Mouse (Mus musculus) forebrain, postnatal 0 days (tissue): ENCODE measurements around the gene Tma16. TPM values are rescaled to one million over a fixed set of nuclear protein-coding genes. Genes with fewer than 3 reads are reported as not detected.

Experiments used
- ATAC-seq: fragments of 200-750 bp; cut with Nextera tagmentation; 2 replicates; pipeline ENCODE4 v1.8.0; 2017; ENCODE audit warnings: mild to moderate bottlenecking, moderate library complexity
- DNase-seq: peaks from one replicate; pipeline ENCODE4 v3.0.0-alpha.2; 2015
- H3K27ac ChIP-seq: fragments of 300-500 bp; sonication (generic); 2 replicates; pipeline ENCODE4 v1.5.1; 2014; ENCODE audit warnings: low read depth, mild to moderate bottlenecking, antibody characterized with exemption, low read length, moderate library complexity, mixed read lengths
- H3K27me3 ChIP-seq: fragments of 300-500 bp; sonication (generic); 2 replicates; pipeline ENCODE4 v1.6.1; 2014; ENCODE audit warnings: mild to moderate bottlenecking, low read length, mixed read lengths; ENCODE audit not compliant: insufficient read depth
- H3K36me3 ChIP-seq: fragments of 300-500 bp; sonication (generic); 2 replicates; pipeline ENCODE4 v1.6.1; 2014; ENCODE audit warnings: mild to moderate bottlenecking, moderate library complexity; ENCODE audit not compliant: insufficient read depth
- H3K4me1 ChIP-seq: fragments of 300-500 bp; sonication (generic); 2 replicates; pipeline ENCODE4 v1.6.1; 2014; ENCODE audit warnings: antibody characterized with exemption; ENCODE audit not compliant: insufficient read depth
- H3K4me2 ChIP-seq: fragments of 300-500 bp; sonication (generic); 2 replicates; pipeline ENCODE4 v1.6.1; 2014; ENCODE audit warnings: low read depth, mild to moderate bottlenecking, moderate library complexity
- H3K4me3 ChIP-seq: fragments of 300-500 bp; sonication (generic); 2 replicates; pipeline ENCODE4 v1.5.1; 2014; ENCODE audit warnings: low read depth, low read length, mixed read lengths
- H3K9ac ChIP-seq: fragments of 300-500 bp; sonication (generic); 2 replicates; pipeline ENCODE4 v1.6.1; 2014; ENCODE audit warnings: mild to moderate bottlenecking
- H3K9me3 ChIP-seq: fragments of 300-500 bp; sonication (generic); 2 replicates; pipeline ENCODE4 v1.6.1; 2016; ENCODE audit warnings: low read length
- CTCF ChIP-seq: sonication (generic); IDR thresholded peaks from 2 replicates; pipeline ENCODE4 v1.5.1; 2016; ENCODE audit warnings: antibody characterized with exemption, control low read depth, low read depth
- WGBS: fragments of 180-500 bp; shearing (Covaris S2); extraction: QIAGEN DNeasy Blood & Tissue Kit; methylation state at CpG from one replicate; pipeline ENCODE4 v1.1.7; 2014; 5-methylcytosine and 5-hydroxymethylcytosine counted together
- polyA plus RNA-seq: library from polyadenylated mRNA; unstranded; fragments of >200 nt; fragmentation: Nextera tagmentation; extraction: Ambion mirVana; gene quantifications from 2 replicates; pipeline ENCODE4 v1.2.1, GENCODE M21; 2015
- total RNA-seq: library from RNA; depleted of rRNA; stranded (reverse); fragments of >200 nt; gene quantifications from 2 replicates; pipeline ENCODE4 v1.2.3, GENCODE M21; 2014

Tma16 gene
- total and polyA plus RNA-seq, 2 experiments from 2014 or later, result 12.7 to 22.1 TPM

- Histone ChIP-seq H3K9me3 (no peaks in the 10 kb centered on the region), H3K4me3 (no peak overlapping the region), H3K9ac (no peak overlapping the region), H3K4me2 (no peak overlapping the region), H3K4me1 (no peaks in the 10 kb centered on the region), H3K27me3 (no peaks in the 10 kb centered on the region), H3K27ac (no peak overlapping the region), H3K36me3 (no peaks in the 10 kb centered on the region)
- no peak for TF ChIP-seq CTCF
- ATAC-seq (no peak), DNase-seq (no peak)
- WGBS, result 67% methylated on average over 2 of the region's 2 CpGs
These were observed 8.2 kb upstream of the Tma16 start for GRCm38 (mm10) chr8:66494496-66494895.

GRCm38 (mm10) chr8:66490624-66491023 is 4.3 kb upstream of the Tma16 start:
- Histone ChIP-seq H3K4me2 (no peak overlapping the region), H3K4me1 (no peaks in the 10 kb centered on the region), H3K4me3 (no peak overlapping the region), H3K27me3 (no peaks in the 10 kb centered on the region), H3K9me3 (no peaks in the 10 kb centered on the region), H3K27ac (no peak overlapping the region), H3K9ac (no peak overlapping the region), H3K36me3 (no peaks in the 10 kb centered on the region)
- DNase-seq (no peak), ATAC-seq (no peak)
- no peak for TF ChIP-seq CTCF
- 86% methylated on average over 4 of the region's 4 CpGs for WGBS

GRCm38 (mm10) chr8:66488556-66488955 is 2.2 kb upstream of the Tma16 start:
- Histone ChIP-seq H3K27me3 (no peaks in the 10 kb centered on the region), H3K4me1 (0 out of 2 replicates have a peak, but pooled peaks cover 8% of the 10 kb centered on the region), H3K27ac (no peak overlapping the region), H3K4me2 (no peak overlapping the region), H3K9me3 (no peaks in the 10 kb centered on the region), H3K9ac (no peak overlapping the region), H3K4me3 (no peak overlapping the region), H3K36me3 (no peaks in the 10 kb centered on the region)
- no peak for TF ChIP-seq CTCF
- no peak for ATAC-seq
- WGBS, result 43% methylated on average over 3 of the region's 3 CpGs
- no peak for DNase-seq

- no peak for TF ChIP-seq CTCF
- ATAC-seq, result no peak
- H3K36me3 ChIP-seq, result peaks cover 53% of the 10 kb centered on the region
- H3K9ac ChIP-seq, result no peak overlapping the region
- no peak overlapping the region for H3K4me2 ChIP-seq
- H3K27me3 ChIP-seq, result no peaks in the 10 kb centered on the region
- no peak overlapping the region for H3K4me3 ChIP-seq
- DNase-seq, result no peak
- no peaks in the 10 kb centered on the region for H3K9me3 ChIP-seq
- no peak overlapping the region for H3K27ac ChIP-seq
- WGBS, result 97% methylated on average over 3 of the region's 3 CpGs
- H3K4me1 ChIP-seq, result no peaks in the 10 kb centered on the region
These were observed 9.4 kb downstream of the Tma16 start for GRCm38 (mm10) chr8:66476880-66477279.

GRCm38 (mm10) chr8:66469821-66470220 is 16.5 kb downstream of the Tma16 start:
- no peak for ATAC-seq

GRCm38 (mm10) chr8:66457057-66457456 is 29.3 kb downstream of the Tma16 start:
- Histone ChIP-seq H3K9me3 (no peaks in the 10 kb centered on the region), H3K27ac (no peak overlapping the region), H3K4me1 (no peaks in the 10 kb centered on the region), H3K4me2 (no peak overlapping the region), H3K4me3 (no peak overlapping the region), H3K36me3 (no peaks in the 10 kb centered on the region), H3K9ac (no peak overlapping the region), H3K27me3 (no peaks in the 10 kb centered on the region)
- TF ChIP-seq CTCF, result peak; percentile 49
- ATAC-seq, result peak; percentile 53; the same call in 1 of the 2 replicates
- no peak for DNase-seq

More at GRCm38 (mm10) chr8:66469821-66470220, 16.5 kb downstream of the Tma16 start:
- no peaks in the 10 kb centered on the region for H3K9me3 ChIP-seq
- no peak overlapping the region for H3K4me2 ChIP-seq
- H3K27ac ChIP-seq, result no peak overlapping the region
- no peak overlapping the region for H3K4me3 ChIP-seq
- no peaks in the 10 kb centered on the region for H3K4me1 ChIP-seq
- no peak for TF ChIP-seq CTCF
- no peaks in the 10 kb centered on the region for H3K36me3 ChIP-seq
- DNase-seq, result no peak
- WGBS, result 90% methylated on average over 3 of the region's 3 CpGs
- no peaks in the 10 kb centered on the region for H3K27me3 ChIP-seq
- H3K9ac ChIP-seq, result no peak overlapping the region

- Histone ChIP-seq H3K9ac (no peak overlapping the region), H3K4me2 (no peak overlapping the region), H3K27ac (no peak overlapping the region), H3K4me3 (no peak overlapping the region), H3K4me1 (no peaks in the 10 kb centered on the region), H3K27me3 (no peaks in the 10 kb centered on the region), H3K9me3 (no peaks in the 10 kb centered on the region), H3K36me3 (no peaks in the 10 kb centered on the region)
- peak; percentile 42; the same call in 1 of the 2 replicates for ATAC-seq
- peak; percentile 36 for DNase-seq
- peak; percentile 76 for TF ChIP-seq CTCF
- WGBS, result 20% methylated on average over 5 of the region's 5 CpGs
These were observed 35.6 kb downstream of the Tma16 start for GRCm38 (mm10) chr8:66450691-66451090.
